Mouse (Mus musculus) adrenal gland, postnatal 10 days (tissue): ENCODE data around the gene 4930562C15Rik. TPM values are rescaled to one million over a fixed set of nuclear protein-coding genes. Genes with fewer than 3 reads are reported as not detected.

ENCODE experiments used
- DNase-seq: peaks from one replicate; pipeline ENCODE4 v3.0.0; 2021; ENCODE audit warnings: mixed read lengths
- total RNA-seq, 2 experiments: library from RNA; stranded (reverse); gene quantifications; 2 replicates each; pipeline ENCODE4 v1.2.3; 2021

4930562C15Rik gene
- total RNA-seq, 2 experiments from 2014 or later = not detected

- no peak for DNase-seq
Measured at GRCm38 (mm10) chr16:4892171-4892570, 57.0 kb downstream of the 4930562C15Rik start.

GRCm38 (mm10) chr16:4894201-4894908 lies 59.1 kb downstream of the 4930562C15Rik start:
- no peak for DNase-seq

DNA sequence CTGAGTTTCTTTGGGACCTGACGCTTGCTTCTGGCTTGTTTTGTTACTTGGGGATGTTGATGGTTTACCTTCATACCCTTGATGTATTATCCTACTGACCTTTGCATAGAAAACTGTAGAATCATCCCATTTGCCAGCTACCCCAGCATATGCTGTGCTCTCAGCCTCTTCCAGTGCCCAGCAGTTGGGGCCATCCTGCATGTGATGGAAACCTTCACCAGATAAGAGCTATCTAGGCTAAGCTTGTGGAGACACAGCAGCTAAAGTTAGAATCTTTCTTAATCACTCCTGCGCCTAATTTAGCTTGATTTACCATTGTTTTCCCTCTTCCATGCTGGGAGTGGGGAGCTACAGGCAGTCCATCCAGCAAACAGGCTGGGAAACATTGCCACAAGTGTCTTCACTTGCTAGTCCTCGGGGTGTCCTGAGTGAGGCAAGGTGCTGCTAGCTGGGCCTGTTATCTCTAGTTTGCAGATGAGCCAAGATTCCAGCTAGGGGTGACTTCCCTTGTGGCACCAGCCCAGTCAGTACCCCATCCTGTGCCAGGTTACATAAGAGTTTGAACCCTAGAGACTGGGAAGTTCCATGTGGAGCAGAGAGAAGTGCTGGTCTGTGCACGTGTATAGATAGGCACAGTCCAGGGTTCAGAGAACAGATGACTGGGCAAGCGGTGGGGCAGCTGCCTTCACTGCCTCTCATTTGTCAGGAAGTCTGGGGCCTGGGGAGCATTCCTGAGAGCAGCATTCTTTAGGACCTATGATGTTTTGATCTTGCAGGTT lies 61.2 kb downstream of the 4930562C15Rik start:
- DNase-seq = peak; percentile 68

DNA sequence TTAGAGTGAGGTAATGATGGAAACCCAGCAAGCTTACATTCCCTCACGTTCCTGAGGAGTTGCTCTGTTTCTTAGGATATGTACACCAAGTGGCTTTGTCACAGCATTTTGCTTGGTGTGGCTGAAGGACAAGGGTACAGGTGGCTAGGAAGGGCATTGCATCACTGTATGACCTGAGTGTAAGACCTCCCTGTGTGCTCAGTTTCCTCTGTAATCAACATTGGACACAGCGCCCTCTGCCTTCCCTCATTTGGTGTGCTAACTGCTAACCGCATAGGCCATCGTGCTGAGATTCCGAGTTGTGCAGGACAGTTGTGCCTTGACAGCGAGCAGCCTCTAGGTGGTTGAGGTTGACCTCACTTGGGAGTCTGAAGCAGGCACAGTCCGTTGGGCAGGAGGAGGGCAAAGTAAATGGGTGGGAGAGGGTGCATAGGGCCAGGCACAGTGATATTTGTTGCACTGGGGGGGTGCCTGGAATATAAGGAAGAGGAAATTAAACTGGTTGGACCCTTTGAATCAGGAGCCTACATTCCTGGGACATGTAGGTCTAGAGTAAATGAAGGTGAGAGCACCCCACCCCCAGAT lies 62.0 kb downstream of the 4930562C15Rik start:
- DNase-seq = no peak

DNA sequence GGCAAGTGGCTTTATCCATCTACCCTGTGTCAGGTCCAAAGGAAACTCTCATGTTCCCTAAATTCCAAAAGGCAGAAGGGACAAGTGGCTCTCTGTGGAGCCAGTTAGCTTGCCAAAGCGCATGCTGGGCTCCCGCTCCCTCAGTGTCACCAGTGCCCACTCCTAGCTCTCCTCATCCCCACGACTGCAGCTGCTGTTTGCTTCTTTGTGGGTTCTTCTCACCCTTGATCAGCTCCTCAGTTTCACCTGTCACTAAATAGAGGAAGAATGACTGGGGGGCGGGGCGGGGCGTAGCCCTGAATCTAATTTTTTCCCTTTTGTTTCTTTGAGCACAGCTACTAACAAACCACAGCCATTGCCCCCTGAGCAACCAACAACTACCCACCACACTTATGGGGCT lies 63.7 kb downstream of the 4930562C15Rik start:
- DNase-seq = no peak

GRCm38 (mm10) chr16:4899711-4900110 lies 64.5 kb downstream of the 4930562C15Rik start:
- no peak for DNase-seq

- no peak for DNase-seq
Measured at GRCm38 (mm10) chr16:4901167-4901566, 66.0 kb downstream of the 4930562C15Rik start.

- no peak for DNase-seq
Measured at GRCm38 (mm10) chr16:4902390-4902789, 67.2 kb downstream of the 4930562C15Rik start.

DNA sequence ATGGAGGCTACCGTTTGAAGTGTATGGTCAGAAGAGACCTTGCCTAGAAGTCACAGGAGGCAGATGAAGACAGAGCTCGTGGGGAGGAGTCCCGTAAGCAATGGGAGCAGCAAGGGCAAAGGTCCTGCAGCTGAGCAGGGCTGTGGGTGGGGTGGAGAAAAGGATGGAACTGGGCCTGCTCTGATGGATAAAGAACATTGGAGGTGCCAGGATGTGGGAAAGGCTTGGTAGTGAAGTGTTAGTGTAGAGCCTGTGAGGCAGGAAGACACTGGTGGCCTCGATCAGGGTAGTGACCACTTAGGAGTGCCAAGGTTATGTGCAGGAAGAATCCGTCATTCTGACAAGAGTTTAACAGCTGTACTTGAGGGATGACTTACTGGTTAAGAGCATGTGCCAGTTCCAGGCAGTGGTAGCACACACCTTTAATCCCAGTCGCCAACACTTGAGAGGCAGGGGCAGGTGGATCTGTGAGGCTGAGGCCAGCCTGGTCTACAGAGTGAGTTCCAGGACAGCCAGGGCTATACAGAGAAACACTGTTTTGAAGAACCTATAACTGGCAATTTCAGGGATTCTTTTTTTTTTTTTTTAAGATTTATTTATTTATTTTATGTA lies 68.4 kb downstream of the 4930562C15Rik start:
- no peak for DNase-seq

DNA sequence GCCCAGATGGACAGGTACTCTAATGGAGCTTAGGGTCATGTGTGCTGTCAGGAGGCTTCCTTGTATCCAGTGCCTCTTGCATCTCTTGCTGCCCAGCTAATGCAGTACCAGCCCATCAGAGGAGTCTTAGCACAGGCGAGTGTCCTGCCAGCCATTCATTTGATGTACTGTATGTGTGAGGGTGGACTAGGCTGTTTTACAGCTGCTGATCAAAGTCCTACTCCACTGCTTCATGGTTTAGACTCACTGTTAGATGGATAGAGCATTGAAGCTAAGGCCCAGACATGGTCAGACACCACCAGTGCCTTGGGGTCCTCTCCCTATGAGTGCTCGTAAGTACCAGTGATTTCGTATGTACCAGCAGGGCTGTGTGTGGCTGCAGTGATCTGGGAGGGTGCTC lies 69.7 kb downstream of the 4930562C15Rik start:
- DNase-seq = no peak

DNA sequence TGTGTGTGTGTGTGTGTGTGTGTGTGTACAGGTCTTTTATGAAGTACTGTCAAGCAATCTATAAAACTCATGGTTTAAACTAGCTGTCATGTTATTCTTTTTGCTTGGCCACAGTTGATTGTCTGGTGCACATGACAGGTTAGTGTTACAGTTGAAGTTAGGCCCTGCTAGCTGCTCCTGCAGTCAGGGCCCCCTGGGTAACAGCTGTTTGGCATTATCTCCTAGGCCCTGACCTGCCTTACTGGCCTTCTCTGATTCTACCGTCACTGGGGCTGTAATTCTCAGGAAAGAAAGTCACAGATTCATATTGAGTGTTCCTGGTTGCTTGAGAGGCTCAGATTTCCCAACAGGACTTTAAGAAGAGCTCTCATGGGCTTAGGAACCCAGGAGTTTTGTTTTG lies 70.4 kb downstream of the 4930562C15Rik start:
- DNase-seq = no peak

- no peak for DNase-seq
Measured at GRCm38 (mm10) chr16:4906559-4906958, 71.3 kb downstream of the 4930562C15Rik start.

GRCm38 (mm10) chr16:4907386-4907785 lies 72.2 kb downstream of the 4930562C15Rik start:
- DNase-seq = peak; percentile 51

DNA sequence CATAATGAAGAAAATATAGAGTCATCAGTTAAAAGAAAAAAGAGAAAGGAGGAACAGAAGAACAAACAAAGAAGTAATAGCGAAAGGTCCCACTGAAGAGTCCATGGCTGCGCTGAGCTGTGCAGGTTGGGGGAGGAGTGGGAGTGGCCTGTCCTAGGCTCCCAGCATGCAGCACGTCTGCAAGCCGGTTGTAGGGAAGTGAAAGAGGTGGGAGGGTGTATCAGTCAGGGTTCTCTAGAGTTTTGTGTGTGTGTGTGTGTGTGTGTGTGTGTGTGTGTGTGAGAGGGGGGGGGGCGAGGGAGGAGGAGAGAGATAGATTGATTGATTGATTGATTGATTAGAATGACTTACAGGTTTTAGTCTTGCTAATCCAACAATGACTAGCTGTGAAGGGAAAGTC lies 72.8 kb downstream of the 4930562C15Rik start:
- no peak for DNase-seq

GRCm38 (mm10) chr16:4909745-4910144 lies 74.5 kb downstream of the 4930562C15Rik start:
- no peak for DNase-seq

- DNase-seq = no peak
Measured at GRCm38 (mm10) chr16:4910758-4911157, 75.5 kb downstream of the 4930562C15Rik start.

DNA sequence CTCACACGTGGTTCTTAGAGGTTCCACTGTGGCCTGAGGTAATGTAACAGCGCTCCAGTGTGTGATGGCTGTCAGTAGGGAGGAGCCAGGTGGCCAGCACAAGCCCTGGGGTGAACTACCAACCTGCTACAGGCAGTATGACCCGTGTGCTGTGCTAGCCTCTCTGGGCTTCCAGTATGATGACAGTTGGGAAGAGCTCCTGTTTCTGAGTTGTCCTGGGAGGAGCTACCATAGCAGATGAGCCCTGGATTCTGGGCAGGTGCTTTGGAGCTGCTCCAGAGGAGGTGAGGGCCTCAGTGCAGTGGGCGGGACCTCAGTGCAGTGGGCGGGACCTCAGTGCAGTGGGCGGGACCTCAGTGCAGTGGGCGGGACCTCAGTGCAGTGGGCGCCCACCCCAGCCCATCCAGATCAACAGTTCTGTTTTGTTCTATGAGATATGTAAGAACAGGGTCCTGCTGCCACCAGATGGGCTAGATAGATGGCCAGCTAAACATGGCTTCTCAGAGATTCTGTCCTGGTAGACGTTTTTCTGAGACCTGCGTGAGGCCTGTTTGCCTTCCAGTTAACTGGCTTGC lies 76.9 kb downstream of the 4930562C15Rik start:
- DNase-seq = no peak

DNA sequence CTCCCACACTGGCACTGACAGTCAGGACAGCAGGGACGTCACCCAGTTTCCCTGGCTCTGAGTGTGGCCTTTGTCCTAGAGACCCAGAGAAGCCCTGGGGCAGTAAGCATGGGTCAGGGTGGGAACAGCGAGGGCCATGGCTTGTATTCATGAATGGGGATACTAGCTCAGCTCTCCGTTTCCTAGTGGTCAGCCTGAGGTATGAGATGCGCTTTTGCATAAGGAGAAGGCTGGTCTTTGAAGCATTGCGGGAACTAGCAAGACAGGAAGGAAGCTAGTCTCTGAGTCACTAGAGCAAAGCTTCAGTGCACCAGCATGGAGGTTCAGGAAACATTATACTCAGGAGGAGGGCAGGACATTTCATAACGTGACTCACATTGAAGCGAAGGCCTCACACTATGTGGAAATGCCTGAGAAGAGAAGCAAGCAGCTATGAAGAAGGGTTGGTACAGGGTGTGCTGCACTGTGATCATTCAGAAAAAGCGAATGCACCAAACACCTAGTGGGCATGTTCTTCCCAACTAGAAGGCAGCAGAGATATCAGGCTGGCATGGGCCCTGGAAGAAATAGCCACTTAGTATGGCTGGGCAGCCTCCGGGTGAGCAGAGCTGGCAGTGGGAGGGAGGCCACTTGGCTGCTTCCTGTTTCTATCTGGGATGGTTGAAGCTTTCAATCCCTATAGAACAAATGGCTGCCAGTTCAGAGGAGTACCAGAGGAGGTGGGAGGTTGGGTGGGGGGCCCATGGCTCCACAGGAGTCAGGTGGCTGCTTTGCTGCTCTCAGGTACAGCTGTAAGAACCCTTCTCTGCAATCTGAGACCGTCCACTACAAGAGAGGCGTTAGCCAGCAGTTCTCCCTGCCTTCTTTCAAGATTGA lies 77.9 kb downstream of the 4930562C15Rik start:
- peak; percentile 61 for DNase-seq

GRCm38 (mm10) chr16:4913783-4914735 lies 78.8 kb downstream of the 4930562C15Rik start:
- DNase-seq = peak; percentile 92

GRCm38 (mm10) chr16:4915931-4916330 lies 80.7 kb downstream of the 4930562C15Rik start:
- no peak for DNase-seq
